Mouse (Mus musculus): ENCODE measurements around the gene Rabgef1. TPM values are rescaled to one million over a fixed set of nuclear protein-coding genes. Genes with fewer than 3 reads are reported as not detected.
A peak's percentile ranks its signal among the peaks of the same experiment; 100 is the strongest.

Gene Rabgef1
- polyA plus RNA-seq, 1 experiment from 2014 or later = 34.3 TPM

GRCm38 (mm10) chr5:130144334-130145312, 27.0 kb upstream of the Rabgef1 start, which contains the start of gene Kctd7:
Gene Kctd7, plus strand, starts transcription at chr5:130144861.
- WGBS = under 1% methylated on average over 66 of the region's 66 CpGs
- peaks cover 9% of the 10 kb centered on the region; the same call in 1 of the 2 replicates for H3K4me1 ChIP-seq
- peak within 1 kb of the TSS; percentile 57 for H3K27ac ChIP-seq
- H3K4me2 ChIP-seq (replicated peaks) = peak within 1 kb of the TSS; percentile 91
- H3K9ac ChIP-seq = peak within 1 kb of the TSS; percentile 72
- peaks cover 3% of the 10 kb centered on the region; the same call in 1 of the 2 replicates for H3K36me3 ChIP-seq
- no peaks in the 10 kb centered on the region for H3K9me3 ChIP-seq
- H3K4me3 ChIP-seq = peak within 1 kb of the TSS; percentile 66
- ATAC-seq (ENCODE audit: low FRiP score, low read depth) = peak; percentile 97
- H3K27me3 ChIP-seq (replicated peaks) = no peaks in the 10 kb centered on the region

GRCm38 (mm10) chr5:130145961-130146360, 25.6 kb upstream of the Rabgef1 start:
- Histone ChIP-seq H3K4me1 (peaks cover 9% of the 10 kb centered on the region; the same call in 1 of the 2 replicates), H3K27ac (no peak overlapping the region), H3K4me3 (no peak overlapping the region), H3K36me3 (peaks cover 6% of the 10 kb centered on the region; the same call in 1 of the 2 replicates), H3K9me3 (no peaks in the 10 kb centered on the region), H3K4me2 (replicated peaks) (peak overlapping the region; percentile 91), H3K27me3 (replicated peaks) (no peaks in the 10 kb centered on the region), H3K9ac (no peak overlapping the region)
- ATAC-seq (ENCODE audit: low FRiP score, low read depth) = no peak
- 90% methylated on average over 8 of the region's 8 CpGs for WGBS

- ATAC-seq (ENCODE audit: low FRiP score, low read depth) = no peak
- Histone ChIP-seq H3K4me2 (replicated peaks) (no peak overlapping the region), H3K27ac (no peak overlapping the region), H3K27me3 (replicated peaks) (no peaks in the 10 kb centered on the region), H3K4me3 (no peak overlapping the region), H3K9me3 (no peaks in the 10 kb centered on the region), H3K36me3 (peaks cover 29% of the 10 kb centered on the region), H3K9ac (no peak overlapping the region), H3K4me1 (peaks cover 5% of the 10 kb centered on the region; the same call in 1 of the 2 replicates)
- WGBS = 67% methylated on average over 7 of the region's 7 CpGs
Observed at GRCm38 (mm10) chr5:130149726-130150310, 21.8 kb upstream of the Rabgef1 start.

- Histone ChIP-seq H3K9ac (no peak overlapping the region), H3K9me3 (no peaks in the 10 kb centered on the region), H3K27ac (no peak overlapping the region), H3K27me3 (replicated peaks) (no peaks in the 10 kb centered on the region), H3K4me2 (replicated peaks) (no peak overlapping the region), H3K4me1 (no peaks in the 10 kb centered on the region), H3K4me3 (no peak overlapping the region), H3K36me3 (peaks cover 26% of the 10 kb centered on the region)
- no peak for ATAC-seq (ENCODE audit: low FRiP score, low read depth)
- WGBS = 83% methylated on average over 2 of the region's 2 CpGs
Observed at GRCm38 (mm10) chr5:130154286-130154685, 17.3 kb upstream of the Rabgef1 start.

GRCm38 (mm10) chr5:130158545-130158944, 13.1 kb upstream of the Rabgef1 start:
- Histone ChIP-seq H3K9ac (no peak overlapping the region), H3K36me3 (peaks cover 2% of the 10 kb centered on the region; the same call in 1 of the 2 replicates), H3K27me3 (replicated peaks) (no peaks in the 10 kb centered on the region), H3K4me1 (no peaks in the 10 kb centered on the region), H3K9me3 (no peaks in the 10 kb centered on the region), H3K4me2 (replicated peaks) (no peak overlapping the region), H3K27ac (no peak overlapping the region), H3K4me3 (no peak overlapping the region)
- no peak for ATAC-seq (ENCODE audit: low FRiP score, low read depth)
- WGBS = 85% methylated on average over 4 of the region's 4 CpGs

- ATAC-seq (ENCODE audit: low FRiP score, low read depth) = no peak
- Histone ChIP-seq H3K27ac (no peak overlapping the region), H3K4me3 (no peak overlapping the region), H3K4me2 (replicated peaks) (no peak overlapping the region), H3K9me3 (no peaks in the 10 kb centered on the region), H3K36me3 (no peaks in the 10 kb centered on the region), H3K27me3 (replicated peaks) (no peaks in the 10 kb centered on the region), H3K9ac (no peak overlapping the region), H3K4me1 (no peaks in the 10 kb centered on the region)
- 68% methylated on average over 7 of the region's 7 CpGs for WGBS
Observed at GRCm38 (mm10) chr5:130159761-130160201, 11.8 kb upstream of the Rabgef1 start.

GRCm38 (mm10) chr5:130163670-130164069, 7.9 kb upstream of the Rabgef1 start:
- no peaks in the 10 kb centered on the region for H3K4me1 ChIP-seq
- no peak overlapping the region for H3K4me3 ChIP-seq
- no peak overlapping the region for H3K27ac ChIP-seq
- H3K27me3 ChIP-seq (replicated peaks) = no peaks in the 10 kb centered on the region
- H3K9me3 ChIP-seq = no peaks in the 10 kb centered on the region
- ATAC-seq (ENCODE audit: low FRiP score, low read depth) = no peak
- no peak overlapping the region for H3K9ac ChIP-seq
- 8% methylated on average over 7 of the region's 7 CpGs for WGBS
- H3K36me3 ChIP-seq = no peaks in the 10 kb centered on the region
- no peak overlapping the region for H3K4me2 ChIP-seq (replicated peaks)

GRCm38 (mm10) chr5:130165213-130165612, 6.4 kb upstream of the Rabgef1 start:
- no peaks in the 10 kb centered on the region for H3K36me3 ChIP-seq

GRCm38 (mm10) chr5:130169109-130169508, 2.5 kb upstream of the Rabgef1 start:
- no peak overlapping the region for H3K4me3 ChIP-seq
- H3K4me2 ChIP-seq (replicated peaks) = no peak overlapping the region
- H3K9me3 ChIP-seq = no peaks in the 10 kb centered on the region
- H3K27ac ChIP-seq = no peak overlapping the region
- WGBS = 74% methylated on average over 6 of the region's 6 CpGs
- no peaks in the 10 kb centered on the region for H3K27me3 ChIP-seq (replicated peaks)
- ATAC-seq (ENCODE audit: low FRiP score, low read depth) = no peak
- H3K9ac ChIP-seq = no peak overlapping the region
- H3K36me3 ChIP-seq = no peaks in the 10 kb centered on the region
- peaks cover 18% of the 10 kb centered on the region for H3K4me1 ChIP-seq

More at GRCm38 (mm10) chr5:130165213-130165612, 6.4 kb upstream of the Rabgef1 start:
- Histone ChIP-seq H3K9me3 (no peaks in the 10 kb centered on the region), H3K9ac (no peak overlapping the region), H3K4me3 (no peak overlapping the region), H3K4me2 (replicated peaks) (no peak overlapping the region), H3K27me3 (replicated peaks) (no peaks in the 10 kb centered on the region), H3K27ac (no peak overlapping the region), H3K4me1 (no peaks in the 10 kb centered on the region)
- no peak for ATAC-seq (ENCODE audit: low FRiP score, low read depth)
- 77% methylated on average over 4 of the region's 4 CpGs for WGBS

- 0 out of 2 replicates have a peak, but pooled peaks have one; percentile 19 for ATAC-seq (ENCODE audit: low FRiP score, low read depth)
- peak overlapping the region; percentile 71 for H3K4me2 ChIP-seq (replicated peaks)
- WGBS = 17% methylated on average over 6 of the region's 6 CpGs
Observed at GRCm38 (mm10) chr5:130170666-130171422, 754 bp upstream of the Rabgef1 start.

GRCm38 (mm10) chr5:130171956-130172601, 481 bp downstream of the Rabgef1 start:
- WGBS = 2% methylated on average over 38 of the region's 46 CpGs
- Histone ChIP-seq H3K9ac (peak overlapping the region; percentile 87), H3K9me3 (no peaks in the 10 kb centered on the region), H3K36me3 (no peaks in the 10 kb centered on the region), H3K4me3 (peak overlapping the region; percentile 86), H3K4me2 (replicated peaks) (peak overlapping the region; percentile 71), H3K27me3 (replicated peaks) (no peaks in the 10 kb centered on the region), H3K4me1 (peaks cover 18% of the 10 kb centered on the region), H3K27ac (0 out of 2 replicates have a peak overlapping the region, but pooled peaks have one; percentile 43)
- ATAC-seq (ENCODE audit: low FRiP score, low read depth) = peak; percentile 76

More at GRCm38 (mm10) chr5:130170666-130171422, 754 bp upstream of the Rabgef1 start:
- no peaks in the 10 kb centered on the region for H3K27me3 ChIP-seq (replicated peaks)
- peaks cover 18% of the 10 kb centered on the region for H3K4me1 ChIP-seq
- no peaks in the 10 kb centered on the region for H3K36me3 ChIP-seq
- H3K4me3 ChIP-seq = peak overlapping the region; percentile 86
- peak overlapping the region; percentile 46; the same call in 1 of the 2 replicates for H3K27ac ChIP-seq
- peak overlapping the region; percentile 87 for H3K9ac ChIP-seq
- no peaks in the 10 kb centered on the region for H3K9me3 ChIP-seq

Measured in neural tube, embryonic 12.5 days (tissue).